Mouse (Mus musculus) stomach, postnatal 0 days (tissue): ENCODE data around the gene Olfr1066. TPM values are rescaled to one million over a fixed set of nuclear protein-coding genes. Genes with fewer than 3 reads are reported as not detected.
"Not testable (repeated sequence)": the region's sequence is repeated elsewhere in the genome, so short reads cannot be mapped to it uniquely, and the experiment has no call there.

Experiments
- ATAC-seq: fragments of 200-750 bp; cut with Nextera tagmentation; 2 replicates; pipeline ENCODE4 v1.8.0; 2017; ENCODE audit not compliant: low FRiP score, low TSS enrichment
- DNase-seq: peaks from one replicate; pipeline ENCODE4 v3.0.0-alpha.2; 2016; ENCODE audit warnings: low spot score
- H3K27ac ChIP-seq: fragments of 300-500 bp; sonication (generic); replicated peaks from 2 replicates; pipeline ENCODE4 v1.5.1; 2014; ENCODE audit warnings: mild to moderate bottlenecking, control low read depth
- H3K27me3 ChIP-seq: fragments of 300-500 bp; sonication (generic); 2 replicates; pipeline ENCODE4 v1.6.1; 2014; ENCODE audit warnings: low read length; ENCODE audit not compliant: control insufficient read depth, insufficient read depth
- H3K36me3 ChIP-seq: fragments of 300-500 bp; sonication (generic); 2 replicates; pipeline ENCODE4 v1.6.1; 2014; ENCODE audit warnings: low read length, mixed read lengths; ENCODE audit not compliant: control insufficient read depth, insufficient read depth
- H3K4me1 ChIP-seq: fragments of 300-500 bp; sonication (generic); replicated peaks from 2 replicates; pipeline ENCODE4 v1.6.1; 2014; ENCODE audit warnings: antibody characterized with exemption; ENCODE audit not compliant: control insufficient read depth, insufficient read depth
- H3K4me2 ChIP-seq: fragments of 300-500 bp; sonication (generic); replicated peaks from 2 replicates; pipeline ENCODE4 v1.6.1; 2014; ENCODE audit warnings: low read depth, mild to moderate bottlenecking, control low read depth, moderate library complexity
- H3K4me3 ChIP-seq: fragments of 300-500 bp; sonication (generic); 2 replicates; pipeline ENCODE4 v1.5.1; 2014; ENCODE audit warnings: low read depth, low read length, control low read depth
- H3K9ac ChIP-seq: fragments of 300-500 bp; sonication (generic); 2 replicates; pipeline ENCODE4 v1.6.1; 2014; ENCODE audit warnings: mild to moderate bottlenecking, low read length, control low read depth, mixed read lengths
- H3K9me3 ChIP-seq: fragments of 300-500 bp; sonication (generic); 2 replicates; pipeline ENCODE4 v1.6.1; 2016; ENCODE audit warnings: low read length; ENCODE audit not compliant: control insufficient read depth
- CTCF ChIP-seq: IDR thresholded peaks from 2 replicates; pipeline ENCODE4 v1.5.1; 2016; ENCODE audit warnings: antibody characterized with exemption, low read depth, mild to moderate bottlenecking, moderate library complexity
- EP300 ChIP-seq: optimal IDR thresholded peaks from 2 replicates; pipeline ENCODE3; 2016; ENCODE audit warnings: antibody characterized with exemption
- WGBS: fragments of 180-500 bp; shearing (Covaris S2); extraction: QIAGEN DNeasy Blood & Tissue Kit; methylation state at CpG from one replicate; pipeline ENCODE4 v1.1.7; 2014; 5-methylcytosine and 5-hydroxymethylcytosine counted together
- polyA plus RNA-seq: library from polyadenylated mRNA; unstranded; fragments of >200 nt; fragmentation: Nextera tagmentation; extraction: Ambion mirVana; gene quantifications from 2 replicates; pipeline ENCODE4 v1.2.1, GENCODE M21; 2015

The Olfr1066 gene
- not detected in 2 replicates for polyA plus RNA-seq

GRCm38 (mm10) chr2:86456169-86456568 lies at the start of gene Olfr1066:
TSS of gene Olfr1066 (minus strand) at chr2:86456269.
- Histone ChIP-seq H3K9ac (no peak within 1 kb of the TSS), H3K4me1 (no peaks in the 10 kb centered on the region), H3K27me3 (no peaks in the 10 kb centered on the region), H3K36me3 (no peaks in the 10 kb centered on the region), H3K4me3 (no peak within 1 kb of the TSS), H3K9me3 (no peaks in the 10 kb centered on the region), H3K27ac (no peak within 1 kb of the TSS), H3K4me2 (no peak within 1 kb of the TSS)
- DNase-seq, result no peak
- TF ChIP-seq EP300, result no peak
- no peak for TF ChIP-seq CTCF
- 75% methylated on average over 1 of the region's 1 CpGs for WGBS
- no peak for ATAC-seq

GRCm38 (mm10) chr2:86487286-86487685 lies 31.2 kb upstream of the Olfr1066 start, which contains the start of gene Olfr228:
TSS of gene Olfr228 (minus strand) at chr2:86487386.
- no peaks in the 10 kb centered on the region for H3K27me3 ChIP-seq
- H3K9me3 ChIP-seq, result no peaks in the 10 kb centered on the region
- ATAC-seq (no peak), DNase-seq (no peak)
- no peak within 1 kb of the TSS for H3K27ac ChIP-seq
- H3K4me2 ChIP-seq, result no peak within 1 kb of the TSS
- H3K4me1 ChIP-seq, result no peaks in the 10 kb centered on the region
- 32% methylated on average over 1 of the region's 1 CpGs for WGBS
- no peak within 1 kb of the TSS for H3K4me3 ChIP-seq
- H3K9ac ChIP-seq, result no peak within 1 kb of the TSS
- TF ChIP-seq CTCF (no peak), EP300 (no peak)
- no peaks in the 10 kb centered on the region for H3K36me3 ChIP-seq

- ATAC-seq, result no peak
- WGBS, result 21% methylated on average over 10 of the region's 10 CpGs
- Histone ChIP-seq H3K9me3 (no peaks in the 10 kb centered on the region), H3K4me2 (0 out of 2 replicates have a peak overlapping the region, but pooled peaks have one; percentile 33), H3K4me3 (no peak overlapping the region), H3K4me1 (no peaks in the 10 kb centered on the region), H3K27me3 (no peaks in the 10 kb centered on the region), H3K36me3 (no peaks in the 10 kb centered on the region), H3K9ac (no peak overlapping the region), H3K27ac (no peak overlapping the region)
- no peak for TF ChIP-seq EP300
- peak; percentile 80 for TF ChIP-seq CTCF
- peak; percentile 43 for DNase-seq
These were observed 8.5 kb upstream of the Olfr1066 start for GRCm38 (mm10) chr2:86464442-86465109.

- ATAC-seq (no peak), DNase-seq (no peak)
- H3K4me1 ChIP-seq, result no peaks in the 10 kb centered on the region
- no peaks in the 10 kb centered on the region for H3K27me3 ChIP-seq
- H3K9me3 ChIP-seq, result no peaks in the 10 kb centered on the region
- H3K4me3 ChIP-seq, result no peak overlapping the region
- TF ChIP-seq EP300 (no peak), CTCF (no peak)
- H3K4me2 ChIP-seq, result no peak overlapping the region
- no peaks in the 10 kb centered on the region for H3K36me3 ChIP-seq
- no peak overlapping the region for H3K27ac ChIP-seq
- H3K9ac ChIP-seq, result no peak overlapping the region
- WGBS, result 77% methylated on average over 1 of the region's 1 CpGs
These were observed 4.4 kb upstream of the Olfr1066 start for GRCm38 (mm10) chr2:86460434-86460833.

- not testable (repeated sequence) for H3K4me2 ChIP-seq, ATAC-seq, H3K27ac ChIP-seq, H3K9ac ChIP-seq, DNase-seq, H3K9me3 ChIP-seq, H3K27me3 ChIP-seq, H3K36me3 ChIP-seq, H3K4me3 ChIP-seq, H3K4me1 ChIP-seq
- WGBS, result no CpG with 5 or more reads among the region's 1 CpGs
These were observed 5.6 kb downstream of the Olfr1066 start, which contains the start of gene Olfr1065 for GRCm38 (mm10) chr2:86450491-86450890. TSS of gene Olfr1065 (minus strand) at chr2:86450591.

GRCm38 (mm10) chr2:86442101-86442500 lies 14.0 kb downstream of the Olfr1066 start:
- H3K27me3 ChIP-seq, ATAC-seq, H3K27ac ChIP-seq, H3K9me3 ChIP-seq, DNase-seq, H3K4me2 ChIP-seq, H3K36me3 ChIP-seq, H3K4me3 ChIP-seq, H3K4me1 ChIP-seq, H3K9ac ChIP-seq: not testable (repeated sequence)
- 62% methylated on average over 1 of the region's 1 CpGs for WGBS

GRCm38 (mm10) chr2:86428511-86428910 lies 27.6 kb downstream of the Olfr1066 start:
- DNase-seq, H3K4me2 ChIP-seq, ATAC-seq, H3K27ac ChIP-seq, H3K4me1 ChIP-seq, H3K9ac ChIP-seq, H3K9me3 ChIP-seq, H3K36me3 ChIP-seq, H3K27me3 ChIP-seq, H3K4me3 ChIP-seq: not testable (repeated sequence)
- WGBS, result 88% methylated on average over 8 of the region's 8 CpGs

- not testable (repeated sequence) for H3K27me3 ChIP-seq, H3K9ac ChIP-seq, H3K4me1 ChIP-seq, DNase-seq, H3K4me2 ChIP-seq, H3K36me3 ChIP-seq, H3K4me3 ChIP-seq, H3K27ac ChIP-seq, H3K9me3 ChIP-seq, ATAC-seq
These were observed 29.4 kb downstream of the Olfr1066 start, which contains the start of gene Olfr1062 for GRCm38 (mm10) chr2:86426649-86427048. TSS of gene Olfr1062 (minus strand) at chr2:86426749.
